18 mouse cellular contexts compared by ENCODE assay signal in the genomic region with DNA sequence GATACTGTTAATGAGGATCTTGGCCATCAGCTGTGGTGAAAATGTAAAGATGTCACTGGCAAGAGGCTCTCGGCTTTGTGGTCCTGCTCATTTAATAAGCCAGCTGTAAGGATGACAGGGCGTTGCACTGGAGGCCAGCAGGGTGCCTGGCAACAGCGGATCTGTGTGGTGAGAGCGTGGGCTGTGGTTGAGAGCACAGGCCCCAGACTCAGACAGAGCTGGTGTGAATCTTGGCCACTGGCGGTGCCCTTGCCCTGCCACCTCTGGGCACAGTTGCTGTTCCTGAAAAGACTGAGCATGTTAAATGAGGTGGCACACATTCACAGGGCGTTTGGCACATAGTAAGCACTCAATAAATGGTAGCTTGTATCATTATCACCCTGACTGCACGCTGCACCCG. TPM values are rescaled to one million over a fixed set of nuclear protein-coding genes. Genes with fewer than 3 reads are reported as not detected.
DNase-seq lines count a peak whose midpoint lies in the region; ATAC-seq and TF ChIP-seq lines count a peak whose summit lies in the region.
"Had no signal": no experiment of that assay in that cellular context is flagged by ENCODE, and none has a peak within 500 bp of the region (broad histone marks: within the 10 kb centered on the region; RNA-seq: fewer than 3 reads in every experiment).

No protein-coding gene starts in this region.

- no peaks in the 10 kb centered on the region for H3K9me3 ChIP-seq in midbrain, embryonic 10.5 days (replicated peaks)
- no peaks in the 10 kb centered on the region for H3K9me3 ChIP-seq in midbrain, embryonic 16.5 days (replicated peaks; ENCODE audit: control insufficient read depth, low read length, poor library complexity, severe bottlenecking)
- H3K9me3 ChIP-seq in embryonic facial prominence, embryonic 15.5 days (replicated peaks): no peaks in the 10 kb centered on the region
- no peaks in the 10 kb centered on the region for H3K9me3 ChIP-seq in hindbrain, postnatal 0 days (ENCODE audit: low read length)
- no peaks in the 10 kb centered on the region for H3K9me3 ChIP-seq in neural tube, embryonic 15.5 days (replicated peaks)
- no peaks in the 10 kb centered on the region for H3K9me3 ChIP-seq in liver, embryonic 11.5 days (ENCODE audit: control insufficient read depth, low read length)
- H3K9me3 ChIP-seq: embryonic facial prominence, embryonic 13.5 days; forebrain, embryonic 15.5 days; limb, embryonic 15.5 days; lung, embryonic 15.5 days had no signal

- peak; percentile 32 for DNase-seq in midbrain, embryonic 10.5 days (ENCODE audit: low spot score)
- peak; percentile 55 for DNase-seq in hindbrain, postnatal 0 days (ENCODE audit: low spot score)
- no peak for DNase-seq in adrenal gland, adult 2 months
- DNase-seq in liver, embryonic 11.5 days (ENCODE audit: low spot score): no peak
- DNase-seq: cerebellum, adult 9-11 months; gastrocnemius, postnatal 10 days; kidney, adult 2 months; thymus, postnatal 36 days had no signal

- H3K9ac ChIP-seq in midbrain, embryonic 16.5 days (ENCODE audit: low read depth, low read length): no peak overlapping the region
- no peak overlapping the region for H3K9ac ChIP-seq in embryonic facial prominence, embryonic 15.5 days
- no peak overlapping the region for H3K9ac ChIP-seq in hindbrain, postnatal 0 days (replicated peaks; ENCODE audit: low read length)
- H3K9ac ChIP-seq in neural tube, embryonic 15.5 days (replicated peaks): no peak overlapping the region
- H3K9ac ChIP-seq in liver, embryonic 11.5 days (ENCODE audit: low read depth, low read length): no peak overlapping the region
- H3K9ac ChIP-seq: embryonic facial prominence, embryonic 13.5 days; forebrain, embryonic 15.5 days; limb, embryonic 15.5 days; lung, embryonic 15.5 days had no signal

- H3K27ac ChIP-seq in midbrain, embryonic 10.5 days (replicated peaks): 0 out of 2 replicates have a peak overlapping the region, but pooled peaks have one; percentile 9
- no peak overlapping the region for H3K27ac ChIP-seq in midbrain, embryonic 16.5 days (ENCODE audit: low read length)
- 0 out of 2 replicates have a peak overlapping the region, but pooled peaks have one; percentile 17 for H3K27ac ChIP-seq in embryonic facial prominence, embryonic 15.5 days (replicated peaks)
- H3K27ac ChIP-seq in hindbrain, postnatal 0 days: no peak overlapping the region
- no peak overlapping the region; the same call in 1 of the 2 replicates for H3K27ac ChIP-seq in neural tube, embryonic 15.5 days (replicated peaks)
- H3K27ac ChIP-seq in liver, embryonic 11.5 days (ENCODE audit: low read depth, low read length): no peak overlapping the region
- H3K27ac ChIP-seq: forebrain, embryonic 15.5 days; left cerebral cortex, adult 2 months; limb, embryonic 15.5 days; lung, embryonic 15.5 days; stomach, postnatal 0 days had no signal

- no peak overlapping the region for H3K4me3 ChIP-seq in midbrain, embryonic 10.5 days
- no peak overlapping the region for H3K4me3 ChIP-seq in midbrain, embryonic 16.5 days (ENCODE audit: low read depth, low read length)
- H3K4me3 ChIP-seq in embryonic facial prominence, embryonic 15.5 days (replicated peaks): no peak overlapping the region
- H3K4me3 ChIP-seq in hindbrain, postnatal 0 days (ENCODE audit: low read length): no peak overlapping the region
- H3K4me3 ChIP-seq in neural tube, embryonic 15.5 days (replicated peaks): no peak overlapping the region
- H3K4me3 ChIP-seq in liver, embryonic 11.5 days (ENCODE audit: low read depth, low read length): no peak overlapping the region
- H3K4me3 ChIP-seq: embryonic facial prominence, embryonic 13.5 days; forebrain, embryonic 15.5 days; left cerebral cortex, adult 2 months; limb, embryonic 15.5 days; lung, embryonic 15.5 days had no signal

- peak; percentile 17 for TF ChIP-seq CTCF in hindbrain, postnatal 0 days (IDR thresholded peaks at IDR 0.05; ENCODE audit: low read depth)

- H3K36me3 ChIP-seq in midbrain, embryonic 10.5 days: no peaks in the 10 kb centered on the region
- no peaks in the 10 kb centered on the region for H3K36me3 ChIP-seq in midbrain, embryonic 16.5 days (ENCODE audit: control insufficient read depth, insufficient read depth, low read length)
- no peaks in the 10 kb centered on the region for H3K36me3 ChIP-seq in embryonic facial prominence, embryonic 15.5 days
- no peaks in the 10 kb centered on the region for H3K36me3 ChIP-seq in hindbrain, postnatal 0 days (ENCODE audit: insufficient read depth, low read length)
- no peaks in the 10 kb centered on the region for H3K36me3 ChIP-seq in neural tube, embryonic 15.5 days
- H3K36me3 ChIP-seq in liver, embryonic 11.5 days (ENCODE audit: control insufficient read depth, insufficient read depth, low read length): no peaks in the 10 kb centered on the region
- H3K36me3 ChIP-seq: embryonic facial prominence, embryonic 13.5 days; forebrain, embryonic 15.5 days; limb, embryonic 15.5 days; lung, embryonic 15.5 days had no signal

- WGBS in midbrain, embryonic 10.5 days: 59% methylated on average over 8 of the region's 8 CpGs
- WGBS in midbrain, embryonic 16.5 days: 34% methylated on average over 8 of the region's 8 CpGs
- WGBS in embryonic facial prominence, embryonic 15.5 days: 63% methylated on average over 8 of the region's 8 CpGs
- 27% methylated on average over 8 of the region's 8 CpGs for WGBS in hindbrain, postnatal 0 days
- 20% methylated on average over 8 of the region's 8 CpGs for WGBS in neural tube, embryonic 15.5 days
- WGBS in liver, embryonic 11.5 days: 69% methylated on average over 8 of the region's 8 CpGs

- peaks cover 46% of the 10 kb centered on the region for H3K4me1 ChIP-seq in midbrain, embryonic 10.5 days
- H3K4me1 ChIP-seq in midbrain, embryonic 16.5 days (ENCODE audit: control insufficient read depth, insufficient read depth, low read length): no peaks in the 10 kb centered on the region
- H3K4me1 ChIP-seq in embryonic facial prominence, embryonic 15.5 days: peaks cover 35% of the 10 kb centered on the region
- H3K4me1 ChIP-seq in hindbrain, postnatal 0 days (ENCODE audit: insufficient read depth, low read length): 0 out of 2 replicates have a peak, but pooled peaks cover 5% of the 10 kb centered on the region
- H3K4me1 ChIP-seq in neural tube, embryonic 15.5 days: peaks cover 21% of the 10 kb centered on the region
- H3K4me1 ChIP-seq in liver, embryonic 11.5 days (replicated peaks; ENCODE audit: control insufficient read depth, insufficient read depth, low read length): no peaks in the 10 kb centered on the region

- H3K4me2 ChIP-seq in midbrain, embryonic 16.5 days (ENCODE audit: low read length): no peak overlapping the region
- no peak overlapping the region for H3K4me2 ChIP-seq in embryonic facial prominence, embryonic 15.5 days (replicated peaks)
- H3K4me2 ChIP-seq in hindbrain, postnatal 0 days (ENCODE audit: low read depth, low read length): no peak overlapping the region
- H3K4me2 ChIP-seq in neural tube, embryonic 15.5 days: no peak overlapping the region
- no peak overlapping the region for H3K4me2 ChIP-seq in liver, embryonic 11.5 days
- H3K4me2 ChIP-seq: embryonic facial prominence, embryonic 13.5 days; forebrain, embryonic 15.5 days; limb, embryonic 15.5 days; lung, embryonic 15.5 days had no signal

- peaks cover 13% of the 10 kb centered on the region for H3K27me3 ChIP-seq in midbrain, embryonic 10.5 days (ENCODE audit: low read depth, poor library complexity, severe bottlenecking)
- H3K27me3 ChIP-seq in midbrain, embryonic 16.5 days (ENCODE audit: control insufficient read depth, insufficient read depth, low read depth, low read length): no peaks in the 10 kb centered on the region
- no peaks in the 10 kb centered on the region for H3K27me3 ChIP-seq in embryonic facial prominence, embryonic 15.5 days
- H3K27me3 ChIP-seq in hindbrain, postnatal 0 days (ENCODE audit: insufficient read depth, low read length): no peaks in the 10 kb centered on the region
- no peaks in the 10 kb centered on the region for H3K27me3 ChIP-seq in neural tube, embryonic 15.5 days (replicated peaks)
- H3K27me3 ChIP-seq in liver, embryonic 11.5 days (replicated peaks; ENCODE audit: control insufficient read depth, insufficient read depth, low read length): peaks cover 16% of the 10 kb centered on the region
- H3K27me3 ChIP-seq: embryonic facial prominence, embryonic 13.5 days; forebrain, embryonic 15.5 days; limb, embryonic 15.5 days; Patski had no signal

- ATAC-seq in midbrain, embryonic 16.5 days: no peak
- no peak for ATAC-seq in embryonic facial prominence, embryonic 15.5 days (ENCODE audit: insufficient number of reproducible peaks, low FRiP score, low TSS enrichment, low read depth)
- ATAC-seq in hindbrain, postnatal 0 days: 0 out of 2 replicates have a peak, but pooled peaks have one; percentile 27
- peak; percentile 61 for ATAC-seq in neural tube, embryonic 15.5 days (ENCODE audit: low FRiP score)
- no peak for ATAC-seq in liver, embryonic 11.5 days (replicated peaks; ENCODE audit: low FRiP score)
- ATAC-seq: forebrain, embryonic 15.5 days; Patski had no signal

RNA-seq across cellular contexts. Expression of gene Eya2, which starts 8.9 kb away (rescaled TPM):
- polyA plus RNA-seq in midbrain, embryonic 10.5 days (2016; fragmentation: Nextera tagmentation; extraction: Ambion mirVana): 9.6 and 14.2 TPM in 2 replicates
- 3.4 and 3.6 TPM in 2 replicates for polyA plus RNA-seq in midbrain, embryonic 16.5 days (2015; fragmentation: Nextera tagmentation; extraction: Ambion mirVana)
- 24.4 and 25.9 TPM in 2 replicates for polyA plus RNA-seq in embryonic facial prominence, embryonic 15.5 days (2015; fragmentation: Nextera tagmentation; extraction: Ambion mirVana)
- 12.1 and 20.1 TPM in 2 replicates for total RNA-seq in hindbrain, postnatal 0 days (2014; rRNA removed)
- polyA plus RNA-seq in hindbrain, postnatal 0 days (2015; fragmentation: Nextera tagmentation; extraction: Ambion mirVana): 9.9 and 10.0 TPM in 2 replicates
- polyA plus RNA-seq in neural tube, embryonic 15.5 days (2015; fragmentation: Nextera tagmentation; extraction: Ambion mirVana): 5.2 and 11.3 TPM in 2 replicates
- 1 to 10 TPM; 2.9 to 3.8 TPM for total RNA-seq in adrenal gland, adult 2 months (2021)
- 5.6 and 7.8 TPM in 2 replicates for polyA plus RNA-seq in adrenal gland, adult 2 months (2012; rRNA removed)
- 0.66 and 1.2 TPM in 2 replicates for polyA plus RNA-seq in liver, embryonic 11.5 days (2014; fragmentation: Nextera tagmentation; extraction: Ambion mirVana)

Comparison
In these comparisons a context has a peak if more than half of its experiments do, and no peak if none do; other contexts are left out.
1. H3K27ac ChIP-seq: peak in midbrain, embryonic 10.5 days (single experiment) and embryonic facial prominence, embryonic 15.5 days (single experiment); none in midbrain, embryonic 16.5 days (single experiment), hindbrain, postnatal 0 days (single experiment), neural tube, embryonic 15.5 days (single experiment) and liver, embryonic 11.5 days (single experiment).
2. DNase-seq: peak in midbrain, embryonic 10.5 days (single experiment) and hindbrain, postnatal 0 days (single experiment); none in adrenal gland, adult 2 months (single experiment) and liver, embryonic 11.5 days (single experiment).
3. ATAC-seq: peak in hindbrain, postnatal 0 days (single experiment) and neural tube, embryonic 15.5 days (single experiment); none in midbrain, embryonic 16.5 days (single experiment), embryonic facial prominence, embryonic 15.5 days (single experiment) and liver, embryonic 11.5 days (single experiment).